Mouse (Mus musculus): ENCODE measurements at regions not wholly inside any gene's neighbourhood (a gene's known extent, or its start where the extent isn't known, plus 50 kb on each side); places are given as distances from the start of the nearest gene placed in this dataset.

DNA sequence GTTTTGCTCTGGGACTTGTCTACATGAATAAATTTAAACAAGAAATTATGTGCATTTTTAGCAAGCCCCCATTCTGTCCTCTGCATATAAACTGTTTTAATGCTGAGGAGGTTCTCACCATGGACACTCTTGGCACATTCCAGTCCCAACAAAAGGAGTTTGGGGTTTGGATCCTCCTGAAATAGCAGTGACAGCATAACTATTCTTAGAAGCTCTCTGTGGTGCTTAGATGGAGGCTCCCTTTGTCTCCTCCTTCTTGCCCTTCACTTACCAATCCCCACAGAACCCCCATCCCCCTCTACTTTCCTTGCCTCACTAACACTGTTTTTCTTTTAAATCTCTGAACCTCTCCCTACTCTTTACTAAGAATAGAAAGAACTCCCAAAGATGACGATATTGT is 208.9 kb upstream of the Nt5c1b start:
- no peak for TF ChIP-seq POLR2A (IDR thresholded peaks at IDR 0.05; ENCODE audit: borderline replicate concordance, extremely low read depth, insufficient read depth, insufficient read length, poor library complexity, severe bottlenecking)
- no peak for TF ChIP-seq CTCF (IDR thresholded peaks at IDR 0.05; ENCODE audit: borderline replicate concordance, extremely low read depth, insufficient read depth, insufficient read length)
